Mouse (Mus musculus) limb, embryonic 15.5 days (tissue): ENCODE data around the gene Smim12. TPM values are rescaled to one million over a fixed set of nuclear protein-coding genes. Genes with fewer than 3 reads are reported as not detected.

ENCODE experiments used
- ATAC-seq: fragments of 200-750 bp; cut with Nextera tagmentation; 2 replicates; pipeline ENCODE4 v1.8.0; 2017; ENCODE audit warnings: low read depth, moderate TSS enrichment; ENCODE audit not compliant: insufficient number of reproducible peaks, low FRiP score, low TSS enrichment
- H3K27ac ChIP-seq: fragments of 300-500 bp; sonication (generic); 2 replicates; pipeline ENCODE4 v1.5.1; 2015; ENCODE audit warnings: moderate library complexity, mild to moderate bottlenecking, inconsistent platforms
- H3K27me3 ChIP-seq: fragments of 300-500 bp; sonication (generic); 2 replicates; pipeline ENCODE4 v1.6.1; 2015; ENCODE audit warnings: inconsistent platforms
- H3K36me3 ChIP-seq: fragments of 300-500 bp; sonication (generic); 2 replicates; pipeline ENCODE4 v1.6.1; 2015; ENCODE audit warnings: inconsistent platforms
- H3K4me1 ChIP-seq: fragments of 300-500 bp; sonication (generic); 2 replicates; pipeline ENCODE4 v1.6.1; 2015; ENCODE audit warnings: inconsistent platforms
- H3K4me2 ChIP-seq: fragments of 300-500 bp; sonication (generic); 2 replicates; pipeline ENCODE4 v1.6.1; 2015; ENCODE audit warnings: mild to moderate bottlenecking, inconsistent platforms
- H3K4me3 ChIP-seq: fragments of 300-500 bp; sonication (generic); 2 replicates; pipeline ENCODE4 v1.5.1; 2015; ENCODE audit warnings: mild to moderate bottlenecking, inconsistent platforms
- H3K9ac ChIP-seq: fragments of 300-500 bp; sonication (generic); 2 replicates; pipeline ENCODE4 v1.6.1; 2015; ENCODE audit warnings: inconsistent platforms
- H3K9me3 ChIP-seq: fragments of 300-500 bp; sonication (generic); 2 replicates; pipeline ENCODE4 v1.6.1; 2016; ENCODE audit warnings: inconsistent platforms
- WGBS: fragments of 180-500 bp; shearing (Covaris S2); methylation state at CpG from one replicate; pipeline ENCODE4 v1.1.7; 2015; 5-methylcytosine and 5-hydroxymethylcytosine counted together
- polyA plus RNA-seq: library from polyadenylated mRNA; unstranded; fragments of >200 nt; fragmentation: Nextera tagmentation; extraction: Ambion mirVana; gene quantifications from 2 replicates; pipeline ENCODE4 v1.2.1, GENCODE M21; 2015

Gene Smim12
- polyA plus RNA-seq, 1 experiment from 2014 or later = 53.1 TPM

DNA sequence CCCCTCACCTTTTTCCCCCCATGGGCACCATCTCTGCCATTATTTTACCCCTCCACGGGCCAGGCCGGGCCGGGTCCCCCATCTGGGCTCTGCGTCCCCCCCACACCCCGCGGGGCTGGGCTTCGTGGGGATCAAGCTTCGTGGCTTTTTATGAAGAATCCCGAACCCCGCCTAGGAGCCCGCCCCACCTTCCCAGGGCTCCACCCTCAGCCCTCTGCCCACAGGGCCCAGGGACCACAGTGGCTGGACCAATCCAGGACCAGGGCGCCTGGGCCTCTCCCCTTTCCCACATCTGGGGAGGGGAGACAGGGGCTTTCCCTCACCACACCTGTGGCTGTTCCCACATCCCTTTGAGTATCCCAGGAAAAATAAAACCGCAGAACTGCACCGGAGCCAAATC is 7.0 kb upstream of the Smim12 start:
- Histone ChIP-seq H3K9me3 (no peaks in the 10 kb centered on the region), H3K4me3 (peak overlapping the region; percentile 56), H3K4me1 (peaks cover 9% of the 10 kb centered on the region), H3K27me3 (peaks cover 22% of the 10 kb centered on the region), H3K36me3 (no peaks in the 10 kb centered on the region), H3K4me2 (peak overlapping the region; percentile 99), H3K27ac (no peak overlapping the region), H3K9ac (peak overlapping the region; percentile 48)
- 2% methylated on average over 14 of the region's 14 CpGs for WGBS
- ATAC-seq = no peak

DNA sequence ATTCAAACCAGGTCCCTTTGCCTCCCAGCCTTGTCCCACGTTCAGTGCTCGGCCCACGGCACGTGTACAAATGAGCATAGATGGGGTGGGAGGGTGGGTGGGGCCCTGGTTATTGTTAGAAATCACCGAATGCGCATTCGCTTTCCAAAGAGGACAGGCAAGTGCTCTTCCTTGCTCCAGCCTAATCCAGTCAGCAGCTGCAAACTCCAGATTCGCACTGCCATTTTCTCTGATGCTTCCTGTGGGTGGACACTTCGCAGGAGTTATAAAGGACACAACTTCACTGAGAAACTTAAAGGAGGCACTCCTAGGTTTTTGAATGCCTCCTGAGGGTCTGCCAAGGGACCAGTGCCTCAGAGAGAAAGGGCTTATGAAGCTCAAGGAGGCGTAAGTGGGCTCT is 6.3 kb upstream of the Smim12 start:
- 57% methylated on average over 10 of the region's 10 CpGs for WGBS

GRCm38 (mm10) chr4:127242696-127243095 is 888 bp upstream of the Smim12 start:
- H3K4me2 ChIP-seq = no peak overlapping the region
- ATAC-seq = no peak

More for the DNA sequence above, 6.3 kb upstream of the Smim12 start:
- no peaks in the 10 kb centered on the region for H3K36me3 ChIP-seq
- no peaks in the 10 kb centered on the region for H3K9me3 ChIP-seq
- no peak overlapping the region for H3K9ac ChIP-seq
- no peak overlapping the region for H3K4me3 ChIP-seq
- no peak overlapping the region for H3K27ac ChIP-seq
- peaks cover 22% of the 10 kb centered on the region for H3K27me3 ChIP-seq
- peaks cover 9% of the 10 kb centered on the region for H3K4me1 ChIP-seq
- no peak for ATAC-seq
- no peak overlapping the region for H3K4me2 ChIP-seq

DNA sequence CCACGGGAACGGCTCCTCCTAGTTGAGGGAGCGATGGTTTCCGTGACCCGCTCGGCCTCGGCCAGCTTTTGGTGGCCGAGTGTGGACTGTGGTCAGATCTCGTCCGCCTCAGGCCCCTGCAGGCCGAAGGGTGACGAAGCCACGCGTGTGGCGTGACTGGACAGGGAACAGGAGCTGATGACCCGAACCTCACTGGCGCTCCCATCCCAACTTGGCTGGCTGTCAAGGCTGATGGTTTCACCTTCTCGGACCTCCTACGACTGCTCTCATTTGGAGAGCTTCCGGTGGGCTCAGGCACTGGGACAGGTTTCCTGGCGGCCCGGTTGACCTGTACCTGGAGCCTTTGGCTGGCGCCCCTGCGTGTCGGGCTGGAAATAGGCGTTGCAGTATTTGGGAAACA is 369 bp downstream of the Smim12 start:
- H3K4me1 ChIP-seq = peaks cover 11% of the 10 kb centered on the region; the same call in 1 of the 2 replicates
- H3K4me2 ChIP-seq = peak overlapping the region; percentile 83
- H3K9ac ChIP-seq = peak overlapping the region; percentile 96
- H3K27ac ChIP-seq = peak overlapping the region; percentile 1; the same call in 1 of the 2 replicates
- H3K27me3 ChIP-seq = no peaks in the 10 kb centered on the region
- WGBS = under 1% methylated on average over 26 of the region's 26 CpGs
- H3K36me3 ChIP-seq = peaks cover 23% of the 10 kb centered on the region
- peak overlapping the region; percentile 89 for H3K4me3 ChIP-seq
- H3K9me3 ChIP-seq = no peaks in the 10 kb centered on the region
- 0 out of 2 replicates have a peak, but pooled peaks have one; percentile 15 for ATAC-seq

More at GRCm38 (mm10) chr4:127242696-127243095, 888 bp upstream of the Smim12 start:
- Histone ChIP-seq H3K36me3 (peaks cover 12% of the 10 kb centered on the region), H3K27ac (no peak overlapping the region), H3K4me3 (no peak overlapping the region), H3K9me3 (no peaks in the 10 kb centered on the region), H3K4me1 (peaks cover 11% of the 10 kb centered on the region; the same call in 1 of the 2 replicates), H3K27me3 (no peaks in the 10 kb centered on the region), H3K9ac (no peak overlapping the region)
- WGBS = 55% methylated on average over 6 of the region's 6 CpGs

DNA sequence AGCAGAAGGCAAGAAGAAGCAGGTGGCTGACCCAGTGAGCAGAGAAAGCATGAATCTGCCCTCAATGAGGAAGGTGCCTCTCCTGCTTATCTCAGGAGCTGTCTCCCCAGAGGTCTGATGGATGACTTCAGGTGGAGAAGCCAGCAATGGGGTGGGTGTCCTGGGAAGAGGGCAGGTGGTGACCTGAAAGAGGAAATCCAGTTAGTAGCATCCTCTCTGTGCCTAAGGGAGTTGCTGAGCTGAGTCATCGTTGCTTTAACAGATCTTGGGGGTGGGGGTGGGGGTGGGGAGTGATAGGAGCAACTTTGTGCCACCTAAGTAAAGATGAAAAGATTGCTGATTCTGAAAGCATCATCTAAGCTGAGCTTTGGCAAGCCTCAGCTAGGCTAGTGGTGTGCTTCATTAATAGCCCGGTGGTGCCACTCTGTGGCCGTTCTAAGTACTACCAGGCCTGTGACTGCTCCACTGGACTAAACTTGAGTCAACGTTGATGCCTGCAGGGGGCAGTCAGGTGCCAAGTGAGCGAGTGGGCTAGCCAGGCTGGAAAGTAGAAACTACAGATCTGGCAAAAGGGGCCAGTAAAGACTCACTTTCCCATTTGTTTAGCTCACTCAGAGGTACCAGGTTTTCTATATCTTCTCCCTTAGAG is 6.2 kb downstream of the Smim12 start:
- WGBS = 3% methylated on average over 5 of the region's 5 CpGs
- 0 out of 2 replicates have a peak, but pooled peaks have one; percentile 60 for ATAC-seq

GRCm38 (mm10) chr4:127251963-127252585 is 8.5 kb downstream of the Smim12 start:
- H3K4me3 ChIP-seq = no peak overlapping the region
- peak overlapping the region; percentile 7; the same call in 1 of the 2 replicates for H3K4me2 ChIP-seq
- H3K4me1 ChIP-seq = peaks cover 7% of the 10 kb centered on the region; the same call in 1 of the 2 replicates
- no peaks in the 10 kb centered on the region for H3K27me3 ChIP-seq
- H3K9me3 ChIP-seq = no peaks in the 10 kb centered on the region
- no peak overlapping the region for H3K9ac ChIP-seq
- H3K36me3 ChIP-seq = peaks cover 21% of the 10 kb centered on the region
- WGBS = 55% methylated on average over 22 of the region's 22 CpGs
- H3K27ac ChIP-seq = peak overlapping the region; percentile 43; the same call in 1 of the 2 replicates
- peak; percentile 27; the same call in 1 of the 2 replicates for ATAC-seq

More for the DNA sequence above, 6.2 kb downstream of the Smim12 start:
- no peak overlapping the region for H3K4me3 ChIP-seq
- H3K27ac ChIP-seq = no peak overlapping the region
- no peaks in the 10 kb centered on the region for H3K9me3 ChIP-seq
- H3K36me3 ChIP-seq = peaks cover 27% of the 10 kb centered on the region
- peaks cover 12% of the 10 kb centered on the region; the same call in 1 of the 2 replicates for H3K4me1 ChIP-seq
- no peaks in the 10 kb centered on the region for H3K27me3 ChIP-seq
- H3K4me2 ChIP-seq = no peak overlapping the region
- H3K9ac ChIP-seq = no peak overlapping the region

GRCm38 (mm10) chr4:127256739-127257138 is 13.2 kb downstream of the Smim12 start:
- no peak overlapping the region for H3K4me2 ChIP-seq
- no peak overlapping the region for H3K27ac ChIP-seq
- 44% methylated on average over 5 of the region's 5 CpGs for WGBS
- H3K4me1 ChIP-seq = peaks cover 7% of the 10 kb centered on the region; the same call in 1 of the 2 replicates
- no peaks in the 10 kb centered on the region for H3K9me3 ChIP-seq
- H3K4me3 ChIP-seq = no peak overlapping the region
- H3K36me3 ChIP-seq = no peaks in the 10 kb centered on the region
- no peaks in the 10 kb centered on the region for H3K27me3 ChIP-seq
- no peak overlapping the region for H3K9ac ChIP-seq
- no peak for ATAC-seq

GRCm38 (mm10) chr4:127258186-127258897 is 14.8 kb downstream of the Smim12 start:
- 58% methylated on average over 12 of the region's 12 CpGs for WGBS
- ATAC-seq = no peak

DNA sequence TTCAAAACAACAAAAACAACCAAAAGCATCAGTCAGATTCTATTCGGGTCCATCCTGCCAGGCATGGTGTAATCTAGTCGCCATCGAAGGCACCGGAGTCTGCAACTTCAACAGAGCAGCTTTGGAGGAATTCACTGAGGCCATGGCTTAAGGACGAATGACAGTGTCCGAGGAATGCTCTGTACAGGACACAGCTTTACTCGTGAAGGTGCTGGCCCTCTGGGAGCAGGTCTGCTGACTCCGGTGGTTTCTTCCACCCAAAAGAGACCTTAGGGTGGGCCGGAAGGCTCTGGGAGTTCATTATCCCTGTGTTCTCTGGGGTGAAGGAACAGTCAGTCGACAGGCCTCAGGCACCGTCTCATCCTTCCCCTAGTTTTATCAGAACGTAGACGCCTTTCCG is 18.0 kb downstream of the Smim12 start:
- 87% methylated on average over 14 of the region's 14 CpGs for WGBS
- no peaks in the 10 kb centered on the region for H3K4me1 ChIP-seq
- ATAC-seq = no peak
- H3K9me3 ChIP-seq = no peaks in the 10 kb centered on the region
- H3K4me3 ChIP-seq = no peak overlapping the region
- no peak overlapping the region for H3K27ac ChIP-seq
- no peaks in the 10 kb centered on the region for H3K36me3 ChIP-seq
- no peak overlapping the region for H3K4me2 ChIP-seq
- no peak overlapping the region for H3K9ac ChIP-seq
- H3K27me3 ChIP-seq = no peaks in the 10 kb centered on the region

More at GRCm38 (mm10) chr4:127258186-127258897, 14.8 kb downstream of the Smim12 start:
- Histone ChIP-seq H3K27ac (no peak overlapping the region), H3K27me3 (no peaks in the 10 kb centered on the region), H3K4me2 (no peak overlapping the region), H3K4me3 (no peak overlapping the region), H3K9me3 (no peaks in the 10 kb centered on the region), H3K4me1 (no peaks in the 10 kb centered on the region), H3K36me3 (no peaks in the 10 kb centered on the region), H3K9ac (no peak overlapping the region)

DNA sequence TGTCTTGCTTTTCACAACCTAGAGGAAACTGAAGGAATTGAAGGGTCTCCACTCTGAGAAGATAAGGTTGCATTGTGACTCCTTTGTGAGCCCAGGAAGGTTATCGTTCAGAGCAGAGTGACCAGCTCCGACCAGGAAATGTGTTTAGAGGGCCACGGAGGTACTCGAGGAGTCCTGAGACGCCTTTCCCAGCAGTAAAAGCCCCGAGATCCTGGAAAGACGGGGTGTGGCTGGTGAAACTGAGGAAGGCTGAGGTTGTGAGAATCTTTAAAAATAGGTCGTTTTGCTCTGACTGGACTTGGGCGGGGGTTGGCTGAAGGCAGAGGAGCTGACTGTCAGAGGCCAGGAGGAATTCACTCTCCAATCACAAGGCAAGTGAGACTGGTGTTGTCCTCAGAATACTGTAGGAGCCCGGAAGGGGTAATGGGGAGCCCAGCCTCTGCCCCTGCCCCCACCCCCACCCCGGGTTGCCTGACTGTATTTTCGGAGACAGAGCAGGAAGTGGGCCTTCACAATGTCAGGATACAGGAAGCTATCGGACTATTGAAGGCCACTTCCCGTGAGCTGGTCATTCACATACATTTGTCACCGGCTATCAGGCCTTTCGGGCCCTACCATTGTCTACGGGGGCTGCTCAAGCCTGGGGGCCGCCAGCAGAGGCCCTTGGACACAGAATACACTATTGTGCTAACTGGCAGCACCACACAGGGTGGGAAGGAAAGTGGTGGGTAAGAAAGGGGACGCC is 20.0 kb downstream of the Smim12 start:
- no peaks in the 10 kb centered on the region for H3K9me3 ChIP-seq
- H3K27me3 ChIP-seq = peaks cover 4% of the 10 kb centered on the region; the same call in 1 of the 2 replicates
- no peaks in the 10 kb centered on the region for H3K4me1 ChIP-seq
- no peak for ATAC-seq
- H3K36me3 ChIP-seq = no peaks in the 10 kb centered on the region
- H3K4me2 ChIP-seq = no peak overlapping the region
- no peak overlapping the region for H3K4me3 ChIP-seq
- no peak overlapping the region for H3K27ac ChIP-seq
- no peak overlapping the region for H3K9ac ChIP-seq
- WGBS = 71% methylated on average over 19 of the region's 19 CpGs

GRCm38 (mm10) chr4:127264183-127264554 is 20.6 kb downstream of the Smim12 start:
- no peak overlapping the region for H3K9ac ChIP-seq
- H3K4me3 ChIP-seq = no peak overlapping the region
- H3K9me3 ChIP-seq = no peaks in the 10 kb centered on the region
- H3K4me1 ChIP-seq = no peaks in the 10 kb centered on the region
- H3K36me3 ChIP-seq = no peaks in the 10 kb centered on the region
- 63% methylated on average over 5 of the region's 5 CpGs for WGBS
- peaks cover 5% of the 10 kb centered on the region; the same call in 1 of the 2 replicates for H3K27me3 ChIP-seq
- no peak for ATAC-seq
- H3K4me2 ChIP-seq = no peak overlapping the region
- H3K27ac ChIP-seq = no peak overlapping the region
